Mouse (Mus musculus) adrenal gland, adult (tissue): ENCODE measurements around the gene Prkn.
A peak's percentile ranks its signal among the peaks of the same experiment; 100 is the strongest.

Experiments used
- DNase-seq, 2 experiments: peaks; one replicate each; pipeline ENCODE4 v3.0.0; 2022 to 2023; ENCODE audit warnings: low spot score in 1 of 2; ENCODE audit not compliant: inconsistent age in 2 of 2

The Prkn gene

DNA sequence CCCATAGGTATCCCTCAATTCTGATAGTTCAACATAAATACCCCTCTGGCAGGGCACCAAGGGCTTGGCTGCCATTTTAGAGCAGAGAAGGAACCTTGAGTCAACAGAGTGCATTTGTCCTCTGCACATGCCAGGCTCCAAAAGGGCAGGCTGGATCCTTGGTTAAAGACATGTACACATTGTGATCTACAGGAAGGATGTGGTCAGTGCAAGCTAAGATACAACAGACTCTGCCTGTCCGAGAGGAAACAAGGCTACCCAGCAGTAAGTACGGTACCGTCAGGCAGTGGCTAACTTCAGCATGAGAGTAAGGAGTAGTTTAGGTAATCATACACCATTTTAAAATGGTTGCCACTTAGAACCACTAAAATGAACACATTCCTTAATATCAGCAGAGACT lies 884.0 kb downstream of the Prkn start:
- DNase-seq = peak in 1 of 2 experiments; percentile 31

DNA sequence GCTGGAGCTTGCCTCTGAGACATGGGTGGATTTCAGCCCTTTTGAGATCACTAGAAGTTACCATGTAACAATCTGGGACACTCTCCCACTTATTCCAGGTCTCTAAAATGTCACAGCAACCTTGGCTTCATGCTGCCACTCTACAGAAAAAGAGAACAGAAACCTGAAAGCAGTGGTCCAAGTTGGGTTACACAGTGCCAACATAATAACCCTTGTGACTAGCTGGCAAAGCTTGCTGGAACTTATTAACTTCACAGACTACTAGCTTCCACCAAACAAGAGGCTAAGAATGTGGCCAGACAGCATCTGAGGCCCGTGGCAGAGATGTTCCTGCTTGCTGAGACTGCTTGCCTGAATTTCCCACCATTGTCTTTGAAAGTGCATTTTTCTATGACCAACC lies 886.9 kb downstream of the Prkn start:
- peak in 1 of 2 experiments; percentile 62 for DNase-seq

- no peak for DNase-seq
Measured at GRCm38 (mm10) chr17:11728294-11728693, 888.1 kb downstream of the Prkn start.

DNA sequence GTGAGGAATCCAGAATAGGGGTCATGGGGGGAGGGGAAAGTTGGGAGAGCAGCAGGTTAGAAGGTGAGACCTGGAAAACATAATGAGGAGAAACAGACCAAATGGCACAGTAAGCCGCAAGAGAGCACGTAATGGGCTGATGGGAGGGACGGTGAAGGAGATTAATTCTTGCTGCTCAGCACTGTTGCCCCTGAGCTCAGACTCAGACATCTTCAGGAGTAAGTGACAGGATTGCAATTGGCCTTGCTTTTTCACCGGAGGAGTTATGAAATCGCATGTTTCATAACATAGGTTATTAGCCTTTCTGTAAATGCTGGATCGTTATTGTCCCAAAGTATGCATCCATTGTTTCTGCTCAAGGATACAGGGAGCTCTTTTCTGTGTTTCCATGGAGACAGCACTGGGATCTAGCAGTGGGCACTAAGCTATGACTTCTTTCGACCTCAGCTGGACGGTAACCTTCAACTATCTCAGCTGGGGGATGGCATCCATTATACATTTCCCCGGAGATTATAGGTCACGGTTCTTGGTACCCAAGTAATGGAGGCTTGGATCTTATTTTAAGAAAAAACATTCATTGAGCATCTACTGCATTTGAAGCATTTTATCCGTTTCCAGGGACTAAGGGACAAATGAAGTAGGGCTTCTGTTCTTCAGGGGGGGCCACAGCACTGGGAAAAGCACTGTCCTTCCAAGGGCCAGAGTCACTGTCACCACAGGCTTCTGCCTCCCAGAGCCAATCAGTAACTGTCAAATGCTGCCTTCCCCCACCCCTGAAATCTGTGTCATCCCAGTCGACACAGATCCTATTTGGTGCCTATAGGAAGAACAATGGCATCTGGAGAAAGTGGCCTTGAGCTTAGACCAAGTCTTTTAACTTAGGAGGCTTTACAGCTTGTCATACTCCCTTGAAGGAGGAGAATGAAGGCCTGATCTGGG lies 890.7 kb downstream of the Prkn start:
- DNase-seq = peak in 1 of 2 experiments; percentile 42

GRCm38 (mm10) chr17:11735158-11735877 lies 895.1 kb downstream of the Prkn start:
- no peak for DNase-seq

DNA sequence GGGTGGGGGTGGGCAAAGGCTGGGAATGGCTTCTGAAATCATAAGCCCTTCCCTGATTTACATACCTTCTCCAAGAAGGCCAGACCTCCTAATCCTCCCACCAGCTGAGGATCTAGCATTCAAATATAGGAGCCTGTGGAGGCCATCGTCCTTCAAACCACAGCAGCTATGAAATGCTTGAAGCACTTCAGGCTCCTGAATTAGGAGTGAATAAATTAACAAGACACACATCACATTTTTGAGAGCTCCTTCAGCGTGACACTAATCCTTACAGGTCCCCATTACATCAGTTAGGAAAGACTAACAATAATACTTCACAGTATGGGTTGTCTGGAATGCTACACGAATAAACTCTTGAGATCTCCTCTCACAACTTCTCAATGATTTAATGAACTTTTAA lies 896.3 kb downstream of the Prkn start:
- DNase-seq = no peak

- DNase-seq = no peak
Measured at GRCm38 (mm10) chr17:11737905-11738304, 897.7 kb downstream of the Prkn start.

DNA sequence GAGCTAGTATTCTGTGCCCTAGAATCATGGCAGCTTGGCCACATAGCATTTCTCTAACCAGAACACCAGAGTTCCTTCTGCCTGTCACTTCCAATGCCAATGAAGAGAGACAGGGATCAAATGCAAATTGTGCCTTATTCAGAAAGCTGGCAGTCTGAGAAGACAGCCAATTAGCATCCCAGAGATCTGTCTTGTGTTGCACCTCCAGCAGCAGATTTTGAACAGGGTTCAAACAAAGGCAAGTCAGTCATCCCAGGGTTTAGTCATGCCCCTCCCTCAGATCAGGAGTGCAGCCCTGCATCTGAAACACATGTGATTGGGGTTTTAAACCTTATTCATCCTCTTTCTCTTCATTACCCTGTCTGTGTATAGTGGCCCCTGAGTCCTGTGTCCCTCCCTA lies 900.5 kb downstream of the Prkn start:
- no peak for DNase-seq

GRCm38 (mm10) chr17:11741161-11741560 lies 901.0 kb downstream of the Prkn start:
- DNase-seq = no peak

- no peak for DNase-seq
Measured at GRCm38 (mm10) chr17:11751251-11751650, 911.1 kb downstream of the Prkn start.

DNA sequence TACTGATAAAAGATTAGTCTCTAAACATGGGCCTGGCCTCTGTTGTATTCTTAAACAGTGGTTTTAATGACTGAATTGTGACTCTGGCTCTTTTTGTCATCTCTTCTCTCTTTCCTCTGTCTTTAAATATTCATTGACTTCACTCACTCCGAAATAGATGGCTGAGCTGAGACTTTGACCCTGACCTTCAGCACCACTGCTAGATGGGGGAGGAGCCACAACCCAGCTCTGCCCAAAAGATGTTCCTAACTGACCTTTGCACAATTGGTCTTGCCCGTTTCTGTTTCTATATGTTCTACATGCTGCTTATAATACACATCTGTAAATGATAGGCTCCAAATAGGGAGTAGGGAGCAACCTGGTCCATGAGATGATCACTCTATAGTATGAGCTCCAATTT lies 912.5 kb downstream of the Prkn start:
- DNase-seq = peak; percentile 44 to 70

DNA sequence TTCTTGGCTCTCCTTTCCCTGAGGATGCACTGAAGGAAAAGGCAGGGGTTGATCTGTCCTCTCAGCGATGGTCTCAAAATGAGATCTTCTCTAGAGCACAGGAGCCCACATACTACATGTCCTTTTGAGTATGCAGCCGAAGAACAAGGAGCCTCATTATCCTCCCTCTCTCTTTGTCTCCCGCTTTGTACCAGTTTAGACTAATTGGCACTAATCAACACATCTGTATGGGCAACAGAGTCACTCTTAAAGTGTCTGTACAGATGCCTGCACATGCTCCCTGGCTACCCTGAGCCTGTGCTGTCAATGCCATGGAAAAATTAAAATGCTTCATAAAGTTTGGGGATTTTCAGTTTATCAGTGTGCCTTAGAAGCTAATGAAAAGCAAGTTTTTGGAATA lies 924.9 kb downstream of the Prkn start:
- no peak for DNase-seq

DNA sequence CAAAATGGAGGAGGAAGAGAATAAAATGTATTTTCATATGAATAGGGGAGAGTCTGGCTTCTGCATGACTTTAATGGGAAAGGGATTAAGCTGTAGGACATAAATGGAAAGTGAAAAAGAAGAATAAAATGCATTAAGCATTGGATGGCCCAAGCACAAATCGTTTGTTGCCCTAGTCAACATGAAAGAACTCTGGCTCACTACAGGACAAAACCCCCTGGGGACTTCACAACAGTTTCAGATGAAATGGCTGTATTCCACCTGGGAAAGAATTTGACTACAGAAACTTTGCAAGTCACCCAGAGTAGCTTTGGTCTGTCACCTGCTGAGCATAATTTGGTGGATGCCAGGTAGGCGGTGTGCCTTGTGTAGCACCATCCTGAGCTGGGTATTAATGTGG lies 925.4 kb downstream of the Prkn start:
- DNase-seq = no peak

DNA sequence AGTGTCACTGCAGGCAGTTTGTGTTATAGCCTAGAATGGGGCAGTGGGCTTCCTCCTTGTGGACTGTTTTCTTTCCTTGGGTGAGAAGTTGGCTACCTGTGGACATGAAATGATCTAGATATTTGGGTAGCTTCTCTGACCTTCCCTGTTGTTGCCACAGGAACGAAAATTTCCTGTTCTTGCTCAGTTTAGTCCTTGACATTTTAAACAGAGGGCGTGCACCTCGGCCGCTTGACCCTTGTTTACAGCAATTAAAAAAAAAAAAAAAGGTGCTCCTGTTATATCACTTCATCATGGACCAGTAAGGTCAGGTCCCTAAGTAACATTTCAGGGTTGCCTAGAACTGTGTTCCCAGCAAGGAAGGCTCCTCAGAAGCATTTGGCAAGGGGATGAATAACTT lies 927.1 kb downstream of the Prkn start:
- peak; percentile 56 to 84 for DNase-seq

- no peak for DNase-seq
Measured at GRCm38 (mm10) chr17:11768345-11768744, 928.2 kb downstream of the Prkn start.

DNA sequence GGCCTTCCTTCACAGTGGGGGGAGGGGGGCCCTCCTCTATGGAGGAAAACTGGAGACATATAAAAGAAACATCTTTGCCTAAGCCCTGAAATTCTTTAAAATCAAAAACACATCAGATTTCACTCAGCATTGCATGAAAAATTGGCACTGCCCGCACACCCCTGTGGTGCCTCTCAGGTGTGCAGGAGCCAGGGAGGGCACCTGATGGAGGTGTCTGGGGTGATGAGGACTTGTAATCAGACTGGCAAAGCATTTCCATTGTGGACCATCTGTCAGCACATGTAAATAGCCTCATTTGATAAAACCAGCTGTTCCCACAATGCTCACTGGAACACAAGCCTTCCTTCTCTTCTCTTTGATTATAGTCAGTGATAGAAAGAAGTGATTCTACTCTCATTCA lies 928.8 kb downstream of the Prkn start:
- no peak for DNase-seq

- no peak for DNase-seq
Measured at GRCm38 (mm10) chr17:11769513-11769912, 929.3 kb downstream of the Prkn start.

DNA sequence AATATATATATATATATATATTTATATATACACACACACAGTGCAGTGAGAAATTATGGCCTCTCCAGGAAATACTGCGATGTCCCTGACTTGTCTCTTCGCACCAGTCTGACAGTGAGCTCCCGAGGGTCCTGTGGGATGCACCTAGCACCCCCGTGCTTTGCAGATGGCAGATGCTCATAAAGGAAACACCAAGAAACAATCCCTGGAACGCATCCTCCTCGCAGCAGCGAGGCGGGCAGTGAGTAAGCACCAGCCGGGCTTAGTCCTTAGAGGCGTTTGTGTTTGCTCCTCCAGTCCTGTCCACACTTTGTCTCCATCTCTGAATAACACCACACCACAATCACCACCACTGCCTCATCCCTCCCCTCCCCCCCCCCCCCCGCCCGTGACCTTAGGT lies 939.4 kb downstream of the Prkn start:
- no peak for DNase-seq

DNA sequence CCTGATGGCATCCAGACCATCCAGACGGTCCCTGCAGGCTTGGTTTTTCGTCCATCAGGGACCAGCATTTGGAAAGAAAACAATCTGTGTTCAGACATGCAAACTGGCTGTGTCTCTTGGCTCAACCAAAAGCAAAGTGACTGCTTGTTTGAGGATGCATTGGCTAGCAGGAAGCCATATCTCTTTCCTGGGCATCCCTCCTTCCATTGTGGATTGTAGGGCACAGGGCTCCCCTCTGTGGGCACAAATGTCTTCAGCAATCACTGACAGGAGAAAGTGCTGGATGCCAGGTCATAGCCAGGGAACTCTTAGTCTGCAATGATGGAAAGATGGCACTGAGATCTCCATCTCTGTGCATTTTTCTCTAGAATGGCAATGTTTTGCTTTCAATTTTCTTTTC lies 939.8 kb downstream of the Prkn start:
- peak in 1 of 2 experiments; percentile 33 for DNase-seq

- DNase-seq = no peak
Measured at GRCm38 (mm10) chr17:11780805-11781481, 940.8 kb downstream of the Prkn start.

DNA sequence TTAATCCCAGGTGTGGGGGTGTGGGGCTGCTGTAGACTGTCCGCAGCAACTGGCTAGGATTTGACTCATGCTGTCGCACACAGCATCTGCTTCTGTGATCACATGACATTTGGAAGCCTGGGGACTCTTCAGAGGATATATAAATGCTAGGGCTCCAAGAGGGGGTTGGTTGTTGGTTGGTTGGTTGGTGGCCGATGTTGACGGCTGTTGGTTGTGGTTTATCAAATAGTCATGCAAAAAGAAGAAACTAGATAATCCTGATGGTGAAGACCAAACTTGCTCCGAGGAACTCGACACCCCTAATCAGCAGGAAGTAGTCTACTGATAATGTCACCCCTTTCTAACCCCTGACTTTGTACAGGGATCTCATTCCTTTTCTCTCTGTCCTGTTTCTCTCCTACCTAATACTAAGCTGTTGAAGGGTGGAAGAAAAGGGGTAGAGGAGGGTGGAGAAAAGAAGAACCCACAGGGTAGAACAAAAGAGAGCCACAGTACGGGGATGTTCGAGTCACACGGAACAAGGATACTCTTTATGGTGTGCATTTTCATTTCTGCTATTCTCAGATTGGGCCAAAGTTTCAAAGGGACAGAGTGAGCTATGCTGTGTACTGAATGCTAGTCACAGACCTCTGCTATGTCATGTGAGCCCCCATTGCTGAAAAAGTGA lies 948.2 kb downstream of the Prkn start:
- DNase-seq = no peak
